Mouse (Mus musculus): ENCODE data around the gene Arhgap35. TPM values are rescaled to one million over a fixed set of nuclear protein-coding genes. Genes with fewer than 3 reads are reported as not detected.

The Arhgap35 gene
- polyA plus RNA-seq, 1 experiment from 2014 or later: 30.5 TPM

DNA sequence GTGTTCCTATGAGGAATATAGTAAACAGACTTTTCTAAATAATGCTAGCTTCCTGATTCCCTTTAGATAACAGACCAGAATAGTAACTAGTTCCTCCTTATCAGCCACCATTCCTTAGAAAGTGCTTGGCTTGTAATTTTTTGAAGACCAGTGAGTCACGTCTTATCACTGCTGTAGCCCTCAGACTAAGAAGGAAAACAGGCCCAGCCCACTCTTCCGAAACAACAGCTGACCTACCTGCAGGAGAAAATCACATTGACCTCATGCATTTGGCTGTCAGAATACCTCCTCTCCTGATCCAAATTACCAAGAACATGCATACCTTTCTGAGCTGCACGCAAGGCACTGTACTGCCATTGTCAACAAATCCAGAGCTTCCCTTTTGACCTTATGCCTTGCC, 32.5 kb downstream of the Arhgap35 start:
- Histone ChIP-seq H3K9me3 (ENCODE audit: low read depth, low read length) (no peaks in the 10 kb centered on the region), H3K4me2 (no peak overlapping the region), H3K9ac (no peak overlapping the region), H3K27ac (ENCODE audit: low read depth) (no peak overlapping the region; the same call in 1 of the 2 replicates), H3K4me1 (ENCODE audit: insufficient read depth) (peaks cover 13% of the 10 kb centered on the region), H3K36me3 (ENCODE audit: insufficient read depth) (0 out of 2 replicates have a peak, but pooled peaks cover 2% of the 10 kb centered on the region), H3K4me3 (ENCODE audit: low read depth, low read length) (no peak overlapping the region), H3K27me3 (ENCODE audit: insufficient read depth, low read length) (no peaks in the 10 kb centered on the region)
- no peak for ATAC-seq (ENCODE audit: insufficient read depth)
- no peak for DNase-seq
- WGBS: 56% methylated on average over 3 of the region's 3 CpGs
- no peak for TF ChIP-seq CTCF (IDR thresholded peaks at IDR 0.05; ENCODE audit: low read depth)

DNA sequence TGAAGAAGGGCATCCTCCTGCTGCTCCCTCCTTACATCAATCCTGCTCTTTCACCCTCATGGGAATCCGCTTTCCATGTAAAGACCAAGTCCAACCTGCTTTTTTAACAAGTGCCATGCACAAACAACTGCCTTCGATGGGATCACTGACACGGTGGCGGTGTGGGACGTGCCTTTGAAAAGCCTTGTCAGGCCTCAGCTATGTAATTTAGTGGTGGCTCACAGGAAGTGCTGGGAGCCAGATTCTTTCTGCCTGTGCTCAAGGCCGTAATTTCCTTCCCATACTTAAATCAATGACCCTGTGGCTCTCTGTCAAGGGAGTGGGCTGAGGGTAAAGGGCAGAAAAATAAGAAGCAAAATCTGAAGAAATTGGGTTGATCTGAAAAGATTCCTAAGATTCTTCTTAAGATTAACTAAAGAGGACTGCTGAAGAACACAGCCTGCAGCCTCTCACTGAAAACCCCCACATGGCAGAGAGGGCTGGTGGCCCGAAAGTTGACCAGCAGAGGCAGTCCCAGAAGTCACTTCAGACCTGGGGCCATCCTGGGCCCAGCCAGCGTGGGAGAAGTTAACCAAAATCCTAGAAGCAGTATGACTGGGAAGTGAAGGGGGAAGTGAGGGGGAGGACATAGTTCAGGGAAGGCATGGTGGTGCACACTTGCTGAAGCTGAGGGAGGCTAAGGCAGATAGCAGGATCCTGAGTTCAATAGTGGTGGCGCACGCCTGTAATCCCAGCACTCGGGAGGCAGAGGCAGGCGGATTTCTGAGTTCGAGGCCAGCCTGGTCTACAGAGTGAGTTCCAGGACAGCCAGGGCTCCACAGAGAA, 33.3 kb downstream of the Arhgap35 start:
- H3K4me3 ChIP-seq (ENCODE audit: low read depth, low read length): no peak overlapping the region
- H3K27ac ChIP-seq (ENCODE audit: low read depth): peak overlapping the region; percentile 80
- H3K4me2 ChIP-seq: no peak overlapping the region
- 48% methylated on average over 13 of the region's 13 CpGs for WGBS
- ATAC-seq (ENCODE audit: insufficient read depth) (no peak), DNase-seq (peak; percentile 54)
- no peaks in the 10 kb centered on the region for H3K9me3 ChIP-seq (ENCODE audit: low read depth, low read length)
- 0 out of 2 replicates have a peak, but pooled peaks cover 2% of the 10 kb centered on the region for H3K36me3 ChIP-seq (ENCODE audit: insufficient read depth)
- peaks cover 13% of the 10 kb centered on the region for H3K4me1 ChIP-seq (ENCODE audit: insufficient read depth)
- no peak for TF ChIP-seq CTCF (IDR thresholded peaks at IDR 0.05; ENCODE audit: low read depth)
- peak overlapping the region; percentile 9; the same call in 1 of the 2 replicates for H3K9ac ChIP-seq
- H3K27me3 ChIP-seq (ENCODE audit: insufficient read depth, low read length): no peaks in the 10 kb centered on the region

GRCm38 (mm10) chr7:16576719-16577118, 38.1 kb downstream of the Arhgap35 start:
- 31% methylated on average over 1 of the region's 1 CpGs for WGBS
- no peak for ATAC-seq (ENCODE audit: insufficient read depth)
- TF ChIP-seq CTCF (IDR thresholded peaks at IDR 0.05; ENCODE audit: low read depth): no peak
- no peak overlapping the region for H3K4me3 ChIP-seq (ENCODE audit: low read depth, low read length)
- no peak overlapping the region for H3K4me2 ChIP-seq
- H3K27me3 ChIP-seq (ENCODE audit: insufficient read depth, low read length): no peaks in the 10 kb centered on the region
- H3K27ac ChIP-seq (ENCODE audit: low read depth): no peak overlapping the region
- H3K4me1 ChIP-seq (ENCODE audit: insufficient read depth): peaks cover 4% of the 10 kb centered on the region; the same call in 1 of the 2 replicates
- H3K9me3 ChIP-seq (ENCODE audit: low read depth, low read length): no peaks in the 10 kb centered on the region
- DNase-seq: no peak
- no peak overlapping the region for H3K9ac ChIP-seq
- 0 out of 2 replicates have a peak, but pooled peaks cover 4% of the 10 kb centered on the region for H3K36me3 ChIP-seq (ENCODE audit: insufficient read depth)

GRCm38 (mm10) chr7:16571191-16571590, 43.6 kb downstream of the Arhgap35 start:
- Histone ChIP-seq H3K27me3 (ENCODE audit: insufficient read depth, low read length) (no peaks in the 10 kb centered on the region), H3K4me3 (ENCODE audit: low read depth, low read length) (no peak overlapping the region), H3K4me2 (no peak overlapping the region), H3K9ac (no peak overlapping the region), H3K9me3 (ENCODE audit: low read depth, low read length) (no peaks in the 10 kb centered on the region), H3K27ac (ENCODE audit: low read depth) (no peak overlapping the region), H3K36me3 (ENCODE audit: insufficient read depth) (0 out of 2 replicates have a peak, but pooled peaks cover 2% of the 10 kb centered on the region), H3K4me1 (ENCODE audit: insufficient read depth) (no peaks in the 10 kb centered on the region)
- ATAC-seq (ENCODE audit: insufficient read depth): no peak
- DNase-seq: no peak
- 85% methylated on average over 1 of the region's 1 CpGs for WGBS
- no peak for TF ChIP-seq CTCF (IDR thresholded peaks at IDR 0.05; ENCODE audit: low read depth)

DNA sequence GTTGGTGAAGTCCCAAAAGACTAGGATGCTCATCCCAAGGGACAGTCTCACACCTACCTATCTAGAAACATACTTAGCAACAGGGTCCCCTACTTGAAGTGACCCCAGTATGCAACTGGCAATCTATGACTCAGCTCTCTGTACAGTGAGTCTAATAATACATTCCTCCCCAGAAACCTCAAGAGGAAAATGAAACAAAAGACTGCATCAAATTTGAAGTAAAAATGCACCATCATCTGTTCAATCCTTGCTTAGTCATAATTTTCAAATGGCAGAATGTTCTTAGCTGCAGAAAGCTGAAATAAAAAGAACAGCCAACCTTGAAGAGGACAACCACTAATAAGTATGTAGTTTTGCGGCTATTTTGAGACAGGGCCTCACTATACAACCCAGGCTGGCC, 44.1 kb downstream of the Arhgap35 start:
- ATAC-seq (ENCODE audit: insufficient read depth): no peak
- Histone ChIP-seq H3K27ac (ENCODE audit: low read depth) (no peak overlapping the region), H3K36me3 (ENCODE audit: insufficient read depth) (0 out of 2 replicates have a peak, but pooled peaks cover 2% of the 10 kb centered on the region), H3K4me2 (no peak overlapping the region), H3K9ac (no peak overlapping the region), H3K4me1 (ENCODE audit: insufficient read depth) (no peaks in the 10 kb centered on the region), H3K4me3 (ENCODE audit: low read depth, low read length) (no peak overlapping the region), H3K9me3 (ENCODE audit: low read depth, low read length) (no peaks in the 10 kb centered on the region), H3K27me3 (ENCODE audit: insufficient read depth, low read length) (no peaks in the 10 kb centered on the region)
- DNase-seq: no peak
- WGBS: 95% methylated on average over 1 of the region's 1 CpGs
- TF ChIP-seq CTCF (IDR thresholded peaks at IDR 0.05; ENCODE audit: low read depth): no peak

GRCm38 (mm10) chr7:16564491-16564890, 50.3 kb downstream of the Arhgap35 start:
- H3K27me3 ChIP-seq (ENCODE audit: insufficient read depth, low read length): no peaks in the 10 kb centered on the region
- ATAC-seq (ENCODE audit: insufficient read depth): no peak
- WGBS: 83% methylated on average over 8 of the region's 8 CpGs
- H3K4me2 ChIP-seq: no peak overlapping the region
- DNase-seq: no peak
- no peaks in the 10 kb centered on the region for H3K4me1 ChIP-seq (ENCODE audit: insufficient read depth)
- H3K27ac ChIP-seq (ENCODE audit: low read depth): no peak overlapping the region
- H3K36me3 ChIP-seq (ENCODE audit: insufficient read depth): peaks cover 50% of the 10 kb centered on the region
- TF ChIP-seq CTCF (IDR thresholded peaks at IDR 0.05; ENCODE audit: low read depth): no peak
- H3K4me3 ChIP-seq (ENCODE audit: low read depth, low read length): no peak overlapping the region
- H3K9me3 ChIP-seq (ENCODE audit: low read depth, low read length): no peaks in the 10 kb centered on the region
- H3K9ac ChIP-seq: no peak overlapping the region

DNA sequence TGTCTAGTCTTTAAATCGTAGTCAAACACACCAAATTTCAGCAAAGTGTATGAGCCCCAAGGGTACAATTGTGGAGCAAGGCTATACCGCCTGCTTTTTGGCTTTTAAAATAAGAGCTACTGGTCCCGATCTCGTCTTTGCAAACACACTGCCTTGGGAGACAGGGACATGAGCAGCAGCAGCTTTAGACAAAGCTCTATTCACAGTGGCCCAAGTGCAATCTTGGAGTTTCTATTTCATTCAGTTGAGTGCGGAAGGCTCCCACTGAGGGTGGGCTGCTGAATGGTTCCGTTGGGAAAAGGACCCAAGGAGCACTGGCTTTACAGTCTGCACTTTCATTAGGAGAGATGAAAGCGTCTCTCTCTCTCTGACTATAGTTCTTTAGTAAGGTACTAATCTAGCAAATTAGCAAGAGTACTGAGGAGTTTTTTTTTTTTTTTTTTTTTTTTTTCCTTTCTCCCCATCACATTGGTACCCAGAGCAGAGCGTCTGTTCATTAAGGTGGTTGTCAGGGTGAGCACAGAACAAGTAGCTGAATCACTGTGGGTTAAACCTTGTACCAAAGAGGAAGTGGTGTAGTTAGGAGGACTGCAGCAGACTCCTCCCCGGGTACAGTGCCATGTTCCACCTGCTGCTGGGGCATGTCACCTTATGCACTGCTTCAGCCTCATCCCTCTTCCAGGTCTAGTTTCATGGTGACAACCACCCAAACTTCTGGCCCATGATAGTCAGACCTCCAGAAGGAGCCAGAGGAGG, 56.8 kb downstream of the Arhgap35 start:
- WGBS: 75% methylated on average over 9 of the region's 9 CpGs
- DNase-seq (no peak), ATAC-seq (ENCODE audit: insufficient read depth) (no peak)
- H3K4me2 ChIP-seq: no peak overlapping the region
- H3K4me3 ChIP-seq (ENCODE audit: low read depth, low read length): no peak overlapping the region
- H3K27me3 ChIP-seq (ENCODE audit: insufficient read depth, low read length): no peaks in the 10 kb centered on the region
- H3K9me3 ChIP-seq (ENCODE audit: low read depth, low read length): no peaks in the 10 kb centered on the region
- no peak for TF ChIP-seq CTCF (IDR thresholded peaks at IDR 0.05; ENCODE audit: low read depth)
- no peak overlapping the region for H3K9ac ChIP-seq
- no peak overlapping the region for H3K27ac ChIP-seq (ENCODE audit: low read depth)
- H3K36me3 ChIP-seq (ENCODE audit: insufficient read depth): peaks cover 37% of the 10 kb centered on the region
- no peaks in the 10 kb centered on the region for H3K4me1 ChIP-seq (ENCODE audit: insufficient read depth)
